Mouse (Mus musculus) thymus, adult 2 months (tissue): ENCODE results near the gene Zswim2.
"Not testable (repeated sequence)": the region's sequence is repeated elsewhere in the genome, so short reads cannot be mapped to it uniquely, and the experiment has no call there.

Experiments used
- CTCF ChIP-seq: fragments of 200-500 bp; IDR thresholded peaks from 2 replicates; pipeline ENCODE4 v1.5.1; 2012; ENCODE audit warnings: mild to moderate bottlenecking, control low read depth, low read length, moderate library complexity, borderline replicate concordance; ENCODE audit not compliant: control insufficient read depth, poor library complexity, insufficient read depth; ENCODE audit errors: extremely low read depth
- POLR2A ChIP-seq: fragments of 200-500 bp; IDR thresholded peaks from 2 replicates; pipeline ENCODE4 v1.6.1; 2012; ENCODE audit warnings: mild to moderate bottlenecking, low read length, control low read depth, moderate library complexity; ENCODE audit not compliant: control insufficient read depth, poor library complexity, insufficient read depth; ENCODE audit errors: extremely low read depth

GRCm38 (mm10) chr2:83972823-83973222 lies 31.8 kb upstream of the Zswim2 start, which contains the start of gene Gm13696:
- TF ChIP-seq CTCF, POLR2A: not testable (repeated sequence)
